Mouse (Mus musculus): ENCODE results near the gene Wdr25.

The Wdr25 gene

GRCm38 (mm10) chr12:108937506-108937905 is 44.1 kb downstream of the Wdr25 start:
- no peak for DNase-seq (ENCODE audit: low spot score)

GRCm38 (mm10) chr12:108938844-108939243 is 45.4 kb downstream of the Wdr25 start:
- no peak for DNase-seq (ENCODE audit: low spot score)

- no peak for DNase-seq (ENCODE audit: low spot score)
Observed at GRCm38 (mm10) chr12:108939317-108939716, 45.9 kb downstream of the Wdr25 start.

- DNase-seq (ENCODE audit: low spot score), result no peak
Observed at GRCm38 (mm10) chr12:108940255-108940654, 46.8 kb downstream of the Wdr25 start.

DNA sequence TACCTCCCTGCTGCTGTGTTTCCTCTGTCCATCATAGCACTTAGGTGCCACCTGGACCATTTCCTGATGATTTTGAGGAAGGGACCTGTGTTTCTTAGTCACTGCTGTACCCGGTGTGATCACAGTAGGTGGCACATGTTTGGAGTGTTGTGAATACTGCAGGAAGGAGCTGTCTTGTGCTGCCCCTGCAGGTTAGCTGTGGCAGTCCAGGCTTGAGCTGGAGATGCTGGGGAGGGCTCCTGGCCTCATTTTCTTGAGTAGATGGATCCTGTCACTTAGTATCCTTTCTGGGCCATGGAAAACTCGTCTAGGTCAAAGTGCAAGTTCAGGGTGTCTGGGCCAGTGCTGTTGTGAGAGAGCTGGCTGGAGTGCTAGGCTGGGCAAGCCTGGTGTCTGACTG is 47.9 kb downstream of the Wdr25 start:
- DNase-seq (ENCODE audit: low spot score), result no peak

DNA sequence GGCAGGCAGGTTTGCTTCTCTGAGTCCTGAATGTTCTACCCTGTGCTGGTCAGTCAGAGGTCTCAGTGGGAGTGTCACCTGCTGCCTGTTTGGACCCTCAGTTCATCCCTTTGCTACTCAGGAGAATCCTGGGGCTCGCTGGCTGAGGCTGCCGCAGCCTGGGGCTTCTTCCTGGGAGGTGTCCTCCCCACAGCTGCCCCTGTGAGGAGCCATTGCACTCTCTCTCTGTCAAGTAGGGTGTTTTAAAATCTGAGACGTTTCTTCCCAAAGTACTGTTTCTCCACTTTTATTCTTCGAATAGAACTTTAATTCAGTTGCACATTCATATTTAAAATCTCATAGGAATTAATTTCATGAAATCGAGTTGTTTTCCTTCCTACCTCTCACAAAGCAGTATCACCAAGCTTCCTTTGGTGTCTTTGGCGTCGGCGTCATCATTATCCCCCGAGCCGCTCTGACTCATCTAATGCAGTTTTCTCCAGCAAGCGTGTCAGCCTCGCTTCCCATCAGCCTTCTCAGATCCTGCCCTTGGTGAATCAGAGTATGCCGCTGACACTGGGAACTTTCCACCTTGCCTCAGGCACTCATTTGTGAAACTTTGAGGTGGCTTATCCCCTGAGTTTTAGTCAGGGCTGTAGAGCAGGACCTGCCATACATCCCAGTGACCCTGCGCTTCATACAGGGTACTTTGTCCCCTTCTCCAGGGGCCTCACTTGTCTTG is 48.9 kb downstream of the Wdr25 start:
- DNase-seq (ENCODE audit: low spot score), result no peak

DNA sequence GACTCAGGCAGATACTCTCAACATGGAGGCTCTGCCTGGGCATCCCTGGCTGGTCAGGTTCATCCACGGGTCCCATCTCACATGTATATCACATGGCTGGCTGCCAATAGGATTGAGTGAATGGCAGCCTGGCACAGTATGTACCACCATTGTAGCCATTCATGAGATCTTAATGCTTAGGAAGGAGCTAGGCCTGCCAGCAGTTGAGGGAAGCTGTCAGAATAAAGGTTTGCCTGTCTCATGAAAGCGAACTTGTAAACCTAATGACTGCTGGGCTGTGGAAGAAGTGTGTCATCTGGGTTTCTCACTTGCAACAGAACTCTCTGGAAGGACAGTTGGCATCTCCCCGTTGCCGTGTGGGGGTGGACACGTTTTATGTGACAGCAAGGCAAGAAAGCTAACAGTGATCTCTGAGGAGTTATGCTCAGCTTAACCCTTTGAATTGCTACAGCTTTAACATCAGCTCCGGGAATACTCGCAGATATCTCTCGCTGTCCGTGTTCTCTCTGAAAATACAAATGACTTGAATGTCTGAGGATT is 59.6 kb downstream of the Wdr25 start:
- no peak for DNase-seq (ENCODE audit: low spot score)

GRCm38 (mm10) chr12:108953838-108954237 is 60.4 kb downstream of the Wdr25 start:
- DNase-seq (ENCODE audit: low spot score), result peak; percentile 67

- DNase-seq (ENCODE audit: low spot score), result no peak
Observed at GRCm38 (mm10) chr12:108954456-108954855, 61.0 kb downstream of the Wdr25 start.

GRCm38 (mm10) chr12:108958483-108958882 is 65.1 kb downstream of the Wdr25 start:
- DNase-seq (ENCODE audit: low spot score), result no peak

DNA sequence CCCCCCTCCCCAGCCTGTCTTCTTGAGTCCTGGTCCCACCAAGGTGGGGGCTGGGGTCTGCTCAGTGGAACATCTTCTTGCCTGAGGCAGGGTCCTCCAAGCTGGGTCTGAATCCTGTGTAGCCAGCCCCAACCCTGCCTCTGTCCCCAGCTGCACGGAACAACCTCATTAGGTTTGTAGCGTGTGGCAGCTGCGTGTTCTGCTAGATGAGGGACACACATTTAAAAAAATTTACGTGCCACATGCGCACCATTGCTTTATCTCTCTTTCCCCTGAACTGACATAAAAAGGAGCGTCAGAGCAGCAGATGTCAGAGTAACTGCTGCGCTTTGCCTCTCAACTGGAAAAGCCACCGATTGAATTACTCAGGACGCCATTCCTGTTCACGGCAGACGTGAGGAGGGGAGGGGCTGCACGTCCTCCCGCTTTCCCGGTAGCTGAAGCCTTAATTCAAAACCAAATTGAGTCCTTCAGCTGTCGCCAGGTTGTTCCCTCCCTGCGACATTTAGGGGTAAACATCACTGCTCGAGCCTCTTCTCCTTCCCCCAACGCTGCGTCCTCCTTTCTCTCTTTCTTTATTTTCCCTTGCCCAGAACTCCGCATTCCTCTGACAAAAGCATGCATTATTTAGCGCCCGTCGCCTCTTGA is 65.7 kb downstream of the Wdr25 start:
- peak; percentile 65 for DNase-seq (ENCODE audit: low spot score)

GRCm38 (mm10) chr12:108959639-108960219 is 66.3 kb downstream of the Wdr25 start:
- DNase-seq (ENCODE audit: low spot score), result peak; percentile 11

DNA sequence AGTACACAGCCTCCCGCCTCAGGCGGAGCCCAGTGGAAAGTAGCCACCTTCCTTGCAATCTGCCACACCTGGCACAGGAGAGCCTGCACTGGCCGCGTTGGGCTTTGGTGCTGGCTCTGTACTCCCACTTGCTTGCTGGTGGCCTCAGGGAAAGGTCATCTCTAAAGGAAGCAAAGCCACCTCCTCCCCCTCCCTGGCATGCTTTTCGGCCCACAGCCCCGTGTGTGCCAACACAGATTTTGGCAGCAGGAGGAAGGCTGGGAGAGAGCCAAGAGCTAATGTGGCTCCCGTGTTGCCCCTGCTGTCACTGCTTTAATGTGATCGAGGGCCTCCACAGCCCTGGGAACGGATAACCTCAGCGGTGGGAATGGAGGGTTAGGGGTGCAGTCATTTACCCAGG is 66.8 kb downstream of the Wdr25 start:
- no peak for DNase-seq (ENCODE audit: low spot score)

- DNase-seq (ENCODE audit: low spot score), result no peak
Observed at GRCm38 (mm10) chr12:108967631-108968030, 74.2 kb downstream of the Wdr25 start.

- DNase-seq (ENCODE audit: low spot score), result no peak
Observed at GRCm38 (mm10) chr12:108968031-108968430, 74.6 kb downstream of the Wdr25 start.

GRCm38 (mm10) chr12:108971446-108971845 is 78.0 kb downstream of the Wdr25 start:
- DNase-seq (ENCODE audit: low spot score), result no peak

DNA sequence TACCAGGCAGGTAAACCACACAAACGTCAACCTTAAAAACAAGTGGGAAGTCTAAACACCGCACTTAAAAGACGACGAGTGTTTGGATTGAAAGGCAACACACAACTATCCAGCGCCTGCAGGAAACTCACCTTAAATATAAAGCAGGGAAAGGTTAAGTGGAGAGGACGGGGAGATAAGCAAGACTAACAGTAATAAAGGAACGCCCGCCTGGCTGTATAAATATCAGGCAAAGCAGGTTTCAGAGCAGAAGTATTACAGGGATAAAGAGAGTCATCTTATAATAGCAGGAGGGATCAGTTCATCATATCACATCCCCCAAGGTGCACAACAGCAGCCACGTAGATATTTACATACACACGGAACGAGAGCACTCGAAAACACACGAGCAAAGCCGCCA is 78.8 kb downstream of the Wdr25 start:
- no peak for DNase-seq (ENCODE audit: low spot score)

- DNase-seq (ENCODE audit: low spot score), result peak; percentile 33
Observed at GRCm38 (mm10) chr12:108979977-108980376, 86.5 kb downstream of the Wdr25 start.

DNA sequence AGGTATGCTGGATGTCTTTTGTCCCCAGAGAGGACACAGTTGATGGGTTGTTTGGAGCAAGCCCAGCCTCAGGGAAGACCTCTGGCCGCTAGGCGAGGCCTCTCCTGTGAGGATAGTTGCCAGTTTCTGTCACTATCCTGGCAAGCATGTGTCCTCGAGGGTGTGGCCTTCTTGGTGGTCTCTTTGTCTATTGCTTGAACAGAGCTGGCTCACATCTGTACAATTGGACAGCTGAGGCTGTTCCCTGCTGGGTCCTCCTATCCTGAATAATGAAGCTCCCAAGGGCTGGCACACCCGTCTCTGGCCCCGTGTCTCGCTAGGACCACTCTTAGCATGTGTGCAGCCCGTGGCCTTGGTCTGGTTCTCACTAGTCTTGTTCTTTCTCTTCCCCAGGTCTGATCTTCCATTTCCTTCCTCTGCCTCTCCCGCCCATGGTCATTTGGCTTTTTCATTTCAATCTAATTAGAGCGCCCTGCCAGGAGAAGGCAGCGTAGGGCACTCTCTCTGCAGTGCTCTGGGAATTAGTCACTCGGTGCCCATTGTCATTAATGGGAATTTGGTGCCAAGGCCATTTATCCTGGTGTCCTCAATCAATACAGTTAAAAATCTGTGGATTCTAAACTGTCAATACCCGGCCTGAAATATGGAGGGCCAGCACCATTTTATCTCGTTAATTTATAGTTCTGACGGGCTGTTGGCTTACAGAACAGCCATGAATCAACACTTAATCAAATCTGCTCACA is 88.7 kb downstream of the Wdr25 start:
- no peak for DNase-seq (ENCODE audit: low spot score)

- no peak for DNase-seq (ENCODE audit: low spot score)
Observed at GRCm38 (mm10) chr12:108982684-108982960, 89.2 kb downstream of the Wdr25 start.

DNA sequence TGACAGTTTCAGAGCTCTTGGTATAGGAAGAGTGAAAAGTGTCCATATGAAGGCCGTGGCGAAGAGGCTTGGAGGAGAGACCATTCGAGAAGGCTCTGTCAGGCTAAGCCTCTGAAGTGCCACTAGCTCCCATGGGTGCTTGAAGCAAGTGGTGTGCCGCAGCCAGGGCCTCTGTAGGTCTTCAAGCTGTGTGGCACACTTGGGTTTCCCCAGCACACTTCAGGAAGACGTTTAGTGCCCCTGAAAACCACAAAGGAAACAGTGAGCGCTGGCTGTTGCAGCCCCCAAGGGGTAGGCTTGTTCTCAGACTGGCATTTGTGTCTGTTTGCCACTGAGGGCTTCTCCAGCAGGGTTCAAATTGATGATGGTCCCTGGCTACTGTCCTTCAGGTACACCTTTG is 90.1 kb downstream of the Wdr25 start:
- DNase-seq (ENCODE audit: low spot score), result no peak

DNA sequence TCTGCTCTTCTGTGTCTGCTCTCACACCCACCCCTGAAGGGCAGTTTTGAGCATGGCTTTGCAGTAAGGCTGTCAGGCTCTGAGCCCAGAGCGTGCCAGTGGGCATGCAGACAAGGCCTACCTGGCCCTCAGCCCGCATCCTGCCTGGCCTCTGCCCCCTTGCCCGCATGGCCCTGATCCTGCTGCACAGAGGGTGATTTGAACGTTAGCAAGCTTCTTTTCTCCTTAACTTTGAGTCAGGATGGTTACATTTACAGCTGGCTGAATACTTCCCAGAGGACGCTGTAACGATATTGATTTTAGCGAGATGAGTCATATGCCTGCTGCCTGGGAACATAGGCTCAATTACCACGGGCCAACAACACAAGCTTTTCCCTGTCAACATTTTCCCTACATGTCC is 91.0 kb downstream of the Wdr25 start:
- no peak for DNase-seq (ENCODE audit: low spot score)

DNA sequence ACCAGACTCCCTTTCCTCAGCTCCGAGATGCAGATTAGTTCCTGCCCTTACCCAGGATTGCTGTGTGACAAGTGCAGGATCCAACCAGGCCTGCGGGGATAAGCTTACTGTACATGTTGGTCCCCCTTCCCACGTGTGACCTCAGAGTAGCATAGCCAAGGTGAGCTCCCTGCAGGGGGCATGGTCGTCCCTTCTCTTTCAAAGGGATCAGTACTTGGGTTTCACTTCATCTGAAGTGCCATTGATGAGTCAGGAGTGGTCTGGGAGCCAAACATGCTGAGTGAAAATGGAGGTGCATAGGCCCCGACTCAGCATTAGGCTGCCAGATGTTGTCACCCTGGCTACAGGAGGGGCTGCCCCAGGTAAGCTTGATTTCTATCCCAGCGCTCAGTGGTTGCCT is 91.6 kb downstream of the Wdr25 start:
- no peak for DNase-seq (ENCODE audit: low spot score)
